Mouse (Mus musculus) ovary, postnatal 14 days (tissue): ENCODE results near the gene Vps8.

ENCODE experiments used
- DNase-seq: peaks from one replicate; pipeline ENCODE4 v3.0.0; 2022; ENCODE audit warnings: low spot score

Gene Vps8

DNA sequence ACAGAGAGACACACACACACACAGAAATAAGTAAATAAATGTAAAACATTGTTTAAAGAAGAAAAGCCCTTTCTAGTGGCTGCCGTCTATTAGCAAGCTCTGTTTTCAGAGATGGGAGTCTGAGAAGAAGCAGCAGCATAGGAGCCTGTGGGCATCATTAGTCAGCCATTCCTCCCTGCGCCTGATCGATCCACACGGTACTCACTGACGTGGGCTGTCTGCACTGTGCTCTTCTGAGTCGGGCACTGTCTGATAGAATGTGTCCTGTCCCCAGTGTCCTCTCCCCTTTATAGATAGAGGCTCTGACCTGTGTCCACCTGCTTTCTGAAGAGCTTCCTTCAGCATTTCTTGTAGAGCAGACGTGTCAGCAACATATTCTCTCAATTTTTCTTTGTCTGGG is 127.5 kb downstream of the Vps8 start:
- no peak for DNase-seq

DNA sequence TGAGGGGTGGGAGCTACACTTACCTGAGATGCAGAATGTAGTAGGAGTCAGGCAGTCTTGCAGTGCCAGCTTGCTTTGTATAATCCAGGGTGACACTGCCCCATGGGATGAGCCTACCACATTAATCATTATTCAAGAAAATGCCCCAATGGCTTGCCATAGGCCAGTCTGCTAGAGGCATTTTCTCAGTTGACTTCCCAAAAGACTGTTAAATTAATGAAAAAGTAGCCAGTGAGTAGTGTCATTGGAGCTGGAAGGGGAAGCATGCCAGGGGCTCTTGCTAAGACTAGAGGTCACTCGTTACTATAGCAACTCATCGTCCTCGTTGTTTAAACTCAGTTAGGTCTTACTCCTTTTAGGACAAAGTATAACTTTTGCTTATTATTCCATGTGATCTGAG is 130.6 kb downstream of the Vps8 start:
- DNase-seq, result no peak

DNA sequence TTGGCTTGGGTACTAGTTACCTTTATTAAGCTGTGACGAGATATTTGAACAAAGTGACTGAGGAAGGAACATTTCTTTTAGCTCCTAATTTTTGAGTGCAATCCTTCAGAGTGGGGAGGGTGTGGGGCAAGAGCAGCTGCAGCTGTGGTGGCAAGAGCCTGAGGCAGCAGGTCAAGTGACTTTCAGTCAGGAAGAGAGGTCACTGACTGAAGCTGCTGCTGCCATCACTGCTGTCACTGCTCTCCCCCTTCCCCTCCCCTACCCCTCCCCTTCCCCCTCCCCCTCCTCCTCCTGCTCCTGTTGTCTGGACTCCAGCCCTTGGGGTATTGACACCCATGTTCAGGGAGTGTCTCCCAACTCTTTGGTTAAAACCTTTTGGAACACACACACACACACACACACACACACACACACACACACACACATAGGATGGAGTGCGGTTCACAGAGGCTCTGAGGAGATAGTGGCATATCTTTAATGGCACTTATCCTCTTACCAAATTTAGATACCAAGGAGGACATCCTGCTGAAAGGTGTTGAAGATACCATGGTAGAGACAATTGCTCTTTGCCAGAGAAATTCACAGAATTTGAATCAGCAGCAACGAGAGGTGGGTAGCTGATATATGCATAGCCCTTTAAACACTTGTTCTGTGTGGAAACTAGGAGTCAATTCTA is 139.8 kb downstream of the Vps8 start:
- no peak for DNase-seq

DNA sequence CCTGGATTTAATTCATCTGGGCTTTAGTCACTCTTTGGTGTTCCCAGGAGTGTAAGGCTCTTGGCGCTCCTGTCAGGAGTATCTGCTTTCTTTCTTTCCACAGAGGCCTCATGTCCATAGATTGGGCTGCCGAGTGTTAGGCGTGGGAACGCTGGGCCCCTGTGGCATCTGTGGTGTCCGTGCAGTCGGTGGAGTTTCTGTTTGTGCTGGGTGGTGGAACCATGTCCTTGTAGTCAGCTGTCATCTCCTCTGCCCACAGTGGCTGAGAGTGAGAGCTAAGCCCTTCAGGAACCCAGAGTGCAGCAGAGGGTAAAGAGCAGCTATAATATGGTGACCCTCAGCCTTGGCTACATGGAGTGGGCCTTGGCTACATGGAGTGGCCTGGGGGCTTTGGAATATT is 140.4 kb downstream of the Vps8 start:
- DNase-seq, result no peak

DNA sequence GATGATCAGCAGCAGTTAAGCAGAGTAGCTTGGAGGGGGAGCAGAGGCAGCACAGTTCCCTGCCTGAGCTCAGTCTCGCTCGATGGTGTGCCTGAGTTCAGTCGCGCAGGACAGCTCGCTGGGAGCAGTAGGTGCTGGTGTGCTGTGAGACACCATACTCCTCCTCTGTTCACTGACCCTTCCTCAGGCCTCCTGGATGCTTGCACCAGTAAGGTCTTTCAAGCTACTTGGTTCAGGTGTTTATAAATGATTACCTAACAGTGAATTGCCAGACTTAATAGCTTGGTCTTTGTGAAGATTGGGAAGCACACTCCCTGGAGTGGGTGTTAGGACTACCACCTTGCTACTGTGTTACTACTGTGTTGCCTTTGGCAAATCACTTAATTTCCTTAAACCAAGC is 144.2 kb downstream of the Vps8 start:
- no peak for DNase-seq

DNA sequence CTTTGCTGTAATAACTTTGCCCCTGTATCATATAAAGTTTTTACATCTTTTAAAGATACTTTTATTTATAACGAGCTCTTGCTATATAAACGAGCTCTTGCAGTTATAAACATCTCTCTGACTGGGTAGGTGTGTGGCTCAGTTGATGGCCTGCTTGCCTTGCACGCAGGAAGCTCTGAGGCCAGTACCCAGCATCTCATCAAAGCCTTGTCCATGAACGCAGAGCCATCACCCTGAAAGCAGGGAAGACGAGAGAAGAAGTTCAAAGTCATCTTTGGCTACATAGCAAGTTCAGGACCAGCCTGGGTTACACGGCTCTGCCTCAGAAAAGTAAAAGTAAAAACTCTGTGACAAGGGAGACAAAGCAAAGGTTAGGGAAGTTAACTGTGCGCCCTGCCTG is 147.0 kb downstream of the Vps8 start:
- no peak for DNase-seq

DNA sequence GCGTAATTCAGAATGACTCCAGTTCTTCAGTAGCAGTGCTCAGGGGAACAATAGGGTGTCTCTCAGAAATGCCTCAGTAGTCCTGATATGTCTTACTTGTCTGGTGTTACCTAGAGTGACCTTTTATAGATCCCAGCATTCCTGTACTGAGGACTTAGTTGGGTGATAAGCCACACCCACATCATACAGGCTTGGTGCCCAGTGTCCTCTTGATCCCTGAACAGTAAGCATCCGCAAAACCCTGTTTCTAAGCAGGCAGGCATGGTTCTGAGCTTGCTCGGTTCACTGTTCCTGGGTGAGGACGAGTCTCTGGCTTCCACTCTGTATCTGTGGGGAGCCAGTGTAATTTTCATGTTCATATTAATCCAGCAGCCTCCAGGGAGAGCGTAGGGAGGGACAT is 147.9 kb downstream of the Vps8 start:
- DNase-seq, result no peak

DNA sequence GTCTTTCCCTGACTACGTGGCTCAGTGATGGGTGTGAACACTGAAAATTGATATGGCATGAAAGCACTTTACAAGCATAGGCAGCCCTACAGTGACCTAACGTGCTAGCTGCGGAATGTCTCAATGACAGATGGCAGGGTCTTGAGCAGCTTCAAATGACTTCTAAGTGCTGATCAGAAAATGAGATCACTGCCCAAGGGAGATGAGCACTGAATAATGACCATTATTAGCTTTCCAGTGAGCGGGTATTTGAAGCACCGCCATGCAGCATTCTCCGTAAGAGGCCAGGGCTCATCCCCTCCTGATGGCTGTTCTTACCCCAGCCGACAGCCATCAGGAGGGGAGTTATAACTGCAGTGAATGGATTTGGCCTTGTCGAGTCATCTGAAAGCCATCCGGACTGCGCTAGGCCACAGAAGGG is 153.1 kb downstream of the Vps8 start:
- DNase-seq, result no peak

DNA sequence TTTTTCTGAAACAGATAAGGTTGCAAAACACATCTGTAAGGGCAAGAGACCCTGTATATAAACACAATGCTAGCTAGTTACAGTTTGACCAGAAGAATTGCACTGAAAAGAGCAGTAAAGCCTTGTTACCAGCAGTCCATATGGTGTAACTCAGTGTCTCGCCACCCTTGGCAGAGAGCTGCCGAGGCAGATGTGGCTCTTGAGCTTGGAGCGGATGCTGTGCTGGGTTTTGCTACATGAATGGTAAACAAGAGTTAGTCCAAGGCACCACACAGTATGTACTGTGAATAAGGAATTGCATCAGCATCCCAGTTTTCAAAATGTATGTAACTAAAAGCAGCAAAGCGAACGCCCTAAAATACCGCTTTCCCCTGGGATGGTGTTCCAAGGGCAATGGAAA is 166.2 kb downstream of the Vps8 start:
- DNase-seq, result no peak

DNA sequence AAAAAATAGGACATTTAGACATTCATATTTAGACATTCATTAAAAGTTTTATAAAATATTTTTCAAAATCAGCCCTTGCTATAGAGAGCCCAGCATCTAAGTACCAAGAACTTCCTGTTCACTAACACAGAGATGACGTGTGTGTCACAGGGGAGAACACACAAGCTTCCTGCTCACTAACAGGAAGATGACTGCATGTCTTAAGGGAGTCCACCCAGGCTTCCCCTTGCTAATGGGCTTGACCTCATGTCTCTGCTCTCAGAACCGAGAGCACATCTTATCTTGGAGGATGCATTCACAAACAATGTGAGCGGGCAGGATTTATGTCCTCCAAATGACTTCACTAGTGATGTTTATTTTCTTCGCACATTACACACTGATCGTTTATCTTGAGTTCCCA is 167.9 kb downstream of the Vps8 start:
- DNase-seq, result no peak

DNA sequence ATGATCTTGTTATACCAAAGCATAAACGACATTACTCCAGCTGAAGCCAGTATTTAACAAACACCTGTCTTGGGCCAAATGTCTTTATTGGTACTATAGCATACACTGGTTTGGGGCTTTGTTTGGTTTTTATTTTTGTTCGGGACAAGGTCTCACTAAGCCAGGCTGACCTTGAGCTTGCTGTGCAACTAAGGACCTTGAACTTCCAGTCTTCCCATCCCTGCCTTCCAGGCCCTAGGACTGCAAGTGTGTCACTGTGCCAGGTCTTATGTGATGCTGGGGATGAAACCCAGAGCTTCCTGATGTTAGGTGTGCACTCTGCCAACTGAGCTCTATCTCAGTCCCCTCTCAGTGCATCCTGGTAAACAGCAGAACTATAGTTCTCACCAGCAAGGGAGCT is 168.6 kb downstream of the Vps8 start:
- no peak for DNase-seq

DNA sequence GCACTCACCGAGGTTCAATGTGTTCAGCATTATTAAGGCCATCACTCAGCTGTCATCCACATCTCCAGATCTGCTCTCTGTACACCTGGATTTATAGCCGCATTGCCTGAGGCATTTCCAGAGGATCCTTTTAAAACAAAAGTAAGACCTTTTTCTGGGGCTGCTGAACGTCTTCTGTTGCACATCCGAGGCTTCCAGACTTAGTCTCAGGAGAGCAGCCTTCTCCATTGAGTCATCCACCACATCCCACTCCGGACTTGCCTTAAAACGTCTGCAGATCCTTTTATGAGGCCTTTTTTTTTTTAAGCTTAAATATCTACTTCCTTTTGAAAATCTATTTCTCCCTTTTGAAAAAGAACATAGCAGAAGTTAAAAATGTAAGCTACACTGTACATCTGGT is 172.6 kb downstream of the Vps8 start:
- no peak for DNase-seq

DNA sequence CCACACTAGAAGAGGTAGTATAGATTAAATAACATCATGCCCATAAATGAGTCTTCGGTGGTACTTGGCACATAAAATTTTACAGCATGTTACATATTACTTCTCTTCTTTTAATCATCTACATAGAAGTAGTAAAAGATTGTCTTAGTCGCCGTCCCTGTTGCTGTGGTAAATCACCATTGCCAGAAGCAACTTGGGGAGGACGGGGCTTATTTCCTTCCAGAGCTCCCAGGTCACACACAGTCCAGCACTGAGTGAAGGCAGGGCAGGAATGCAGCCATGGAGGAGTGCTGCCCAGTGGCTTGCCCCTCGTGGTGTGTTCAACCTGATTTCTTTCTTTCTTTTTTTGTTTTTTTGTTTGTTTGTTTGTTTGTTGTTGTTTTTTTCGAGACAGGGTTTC is 181.4 kb downstream of the Vps8 start:
- DNase-seq, result no peak

DNA sequence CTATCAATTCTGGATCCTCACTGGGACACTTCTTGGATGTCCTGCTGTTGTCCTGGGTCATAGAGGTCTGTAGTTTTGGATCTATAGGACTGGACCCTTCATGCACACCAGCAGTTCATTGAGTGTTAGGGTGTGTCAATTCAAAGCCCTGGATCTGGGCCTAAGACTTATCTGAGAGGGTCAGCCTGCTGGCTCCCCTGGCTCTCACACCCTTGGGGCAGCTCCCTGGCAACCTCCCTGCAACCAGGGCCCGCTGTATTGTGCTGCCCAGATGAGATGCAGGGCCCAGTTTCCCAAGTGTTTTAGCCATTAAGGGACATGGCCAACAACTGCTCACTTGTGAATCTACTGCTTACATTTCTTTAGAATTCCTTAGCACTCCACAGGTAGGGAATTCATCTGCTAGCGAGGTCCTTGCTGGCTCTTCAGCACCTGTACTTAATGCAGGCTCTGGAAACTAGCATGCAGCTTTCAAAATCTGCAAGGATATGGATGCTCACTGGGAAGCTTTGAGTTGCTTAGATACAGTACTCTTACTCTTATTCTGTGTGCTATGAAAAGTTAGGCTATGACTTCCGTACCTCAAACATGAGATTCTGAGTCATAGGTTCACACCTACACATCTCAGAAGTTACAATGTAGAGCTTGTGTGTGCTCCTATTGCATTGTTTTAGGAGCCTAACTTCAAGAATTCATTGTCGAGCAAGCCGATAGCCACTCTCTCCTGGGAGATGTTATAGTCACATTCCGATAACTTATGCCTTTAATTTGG is 183.5 kb downstream of the Vps8 start:
- DNase-seq, result no peak

DNA sequence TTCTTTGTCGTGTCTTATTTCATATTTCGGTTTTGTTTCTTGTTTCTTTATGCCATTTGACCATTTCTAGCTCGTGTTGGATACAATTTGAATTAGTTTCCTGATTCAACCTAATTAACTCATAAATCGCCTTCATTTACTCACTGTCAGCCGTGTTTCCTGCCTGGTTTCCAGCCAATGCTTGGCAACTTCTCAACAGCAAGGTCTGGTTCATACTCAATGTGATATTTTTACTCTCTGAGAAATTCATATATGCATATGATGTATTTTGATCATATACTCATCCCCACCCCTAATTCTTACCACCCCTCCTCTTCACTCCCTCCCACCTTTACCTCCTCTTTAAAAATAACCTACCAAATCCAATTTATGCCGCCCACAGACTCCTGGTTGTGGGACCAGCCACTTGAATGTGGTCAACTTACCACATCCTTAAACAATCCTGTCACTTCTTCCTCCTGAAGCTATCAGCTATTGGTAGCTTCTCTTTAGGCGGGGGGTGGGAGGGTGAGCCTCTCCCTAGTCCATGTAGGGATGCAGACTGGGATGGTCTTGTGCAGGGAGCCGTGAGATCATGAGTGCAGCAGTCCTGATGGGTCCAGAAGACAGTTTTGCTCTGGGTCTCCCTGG is 184.2 kb downstream of the Vps8 start:
- no peak for DNase-seq

DNA sequence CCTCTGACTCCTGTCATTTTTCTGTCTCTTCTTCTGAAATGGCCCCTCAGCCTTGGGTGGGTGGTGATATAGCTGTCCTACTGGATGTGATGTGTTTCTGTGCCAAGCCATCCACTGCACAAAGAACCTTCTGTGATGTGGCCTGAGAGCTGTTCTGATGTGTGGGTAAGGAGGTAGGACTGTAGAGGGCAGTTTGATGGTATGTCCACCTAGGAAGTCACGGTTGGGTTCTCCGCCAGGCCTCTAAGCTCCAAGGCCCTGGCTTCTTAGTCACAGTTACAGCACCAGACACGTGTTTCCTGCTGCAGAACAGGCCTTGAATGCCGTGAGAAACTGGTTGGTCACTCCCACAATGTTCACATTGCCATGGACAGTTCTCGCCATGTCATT is 184.7 kb downstream of the Vps8 start:
- no peak for DNase-seq

DNA sequence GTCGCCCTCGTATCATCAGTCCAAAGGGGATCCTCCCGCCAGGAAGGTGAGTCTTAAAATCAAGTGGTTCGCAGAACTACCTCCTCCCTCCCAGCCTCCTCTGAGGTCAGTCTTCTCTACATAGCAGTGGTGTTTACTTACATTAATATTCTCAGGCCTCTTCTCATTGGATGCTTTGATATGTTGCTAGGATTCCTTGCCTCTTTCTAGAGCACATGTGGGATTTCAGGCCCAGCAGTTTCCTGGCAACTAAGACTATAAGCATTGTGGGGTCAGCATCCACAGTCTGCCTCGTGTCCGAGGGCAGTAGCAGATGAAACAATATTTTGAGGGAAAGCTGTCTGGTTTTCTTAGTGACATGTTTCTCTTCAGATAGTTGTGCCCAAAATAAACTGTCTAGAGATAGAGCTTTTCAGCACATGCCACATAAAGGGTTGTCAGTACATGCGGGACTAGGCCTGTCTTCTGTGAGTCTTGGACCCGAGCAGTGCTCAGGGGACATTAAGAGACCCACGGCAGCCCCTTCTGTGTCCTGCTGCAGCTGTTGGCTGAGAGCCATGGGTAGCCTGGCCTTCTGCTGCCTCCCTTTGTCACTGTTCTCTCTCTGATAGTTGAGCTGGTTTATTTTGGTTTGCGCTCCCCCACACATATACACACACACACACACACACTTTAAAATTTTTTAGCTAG is 185.4 kb downstream of the Vps8 start:
- DNase-seq, result no peak

DNA sequence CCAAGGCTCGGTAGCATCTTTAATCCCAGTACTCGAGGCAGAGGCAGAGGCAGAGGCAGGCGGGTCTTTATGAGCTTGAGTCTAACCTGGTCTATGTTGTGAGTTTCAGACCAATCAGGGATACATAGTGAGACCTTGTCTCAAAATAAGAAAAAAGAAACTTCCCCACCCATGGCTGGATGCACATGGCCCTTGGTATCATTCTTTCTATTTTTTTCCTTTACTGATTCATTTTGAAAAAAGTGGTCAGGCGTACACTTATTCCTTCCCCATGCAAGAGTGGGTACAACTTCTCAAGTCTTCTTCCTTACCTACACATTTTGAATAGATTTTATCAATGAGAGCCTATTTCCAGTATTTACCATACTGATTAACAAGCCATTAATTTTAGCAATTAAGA is 187.6 kb downstream of the Vps8 start:
- DNase-seq, result no peak

DNA sequence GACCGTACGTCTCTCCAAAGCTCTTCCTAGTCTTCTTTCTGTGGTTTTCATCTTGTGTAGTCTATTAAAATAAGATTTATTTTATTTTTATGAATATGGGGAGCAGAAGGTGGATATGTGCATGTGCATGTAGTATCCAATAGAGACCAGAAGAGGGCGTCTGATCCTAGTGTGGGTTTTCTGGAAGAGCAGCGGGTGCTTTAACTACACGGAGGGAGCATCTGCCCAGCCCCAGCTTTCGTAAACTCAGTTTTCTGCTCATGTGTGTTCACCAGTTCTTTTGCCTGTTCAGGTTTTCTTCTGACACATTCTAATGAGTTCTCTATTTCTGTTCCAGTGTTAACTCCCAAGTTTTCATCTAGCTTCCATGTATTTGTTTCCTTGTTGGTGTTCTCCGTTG is 192.9 kb downstream of the Vps8 start:
- peak; percentile 30 for DNase-seq

DNA sequence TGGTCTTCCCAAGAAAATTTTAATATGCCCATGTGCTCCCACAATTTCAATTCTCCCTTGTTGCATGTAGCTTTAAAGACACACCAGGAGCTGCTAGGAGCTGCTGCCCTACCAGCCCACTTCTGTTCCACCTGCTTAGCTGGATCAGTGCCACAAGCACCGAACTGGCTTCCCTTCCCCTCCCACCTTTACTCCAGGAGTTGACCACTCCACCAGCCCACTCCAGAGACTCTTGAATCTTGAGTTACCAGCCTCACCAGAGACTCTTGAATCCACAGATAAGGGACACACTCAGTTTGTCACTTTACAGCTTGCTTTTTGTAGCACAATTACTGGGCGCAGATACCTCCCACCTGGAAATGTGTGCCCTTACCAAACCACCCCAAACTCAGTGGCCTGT is 197.7 kb downstream of the Vps8 start:
- no peak for DNase-seq

DNA sequence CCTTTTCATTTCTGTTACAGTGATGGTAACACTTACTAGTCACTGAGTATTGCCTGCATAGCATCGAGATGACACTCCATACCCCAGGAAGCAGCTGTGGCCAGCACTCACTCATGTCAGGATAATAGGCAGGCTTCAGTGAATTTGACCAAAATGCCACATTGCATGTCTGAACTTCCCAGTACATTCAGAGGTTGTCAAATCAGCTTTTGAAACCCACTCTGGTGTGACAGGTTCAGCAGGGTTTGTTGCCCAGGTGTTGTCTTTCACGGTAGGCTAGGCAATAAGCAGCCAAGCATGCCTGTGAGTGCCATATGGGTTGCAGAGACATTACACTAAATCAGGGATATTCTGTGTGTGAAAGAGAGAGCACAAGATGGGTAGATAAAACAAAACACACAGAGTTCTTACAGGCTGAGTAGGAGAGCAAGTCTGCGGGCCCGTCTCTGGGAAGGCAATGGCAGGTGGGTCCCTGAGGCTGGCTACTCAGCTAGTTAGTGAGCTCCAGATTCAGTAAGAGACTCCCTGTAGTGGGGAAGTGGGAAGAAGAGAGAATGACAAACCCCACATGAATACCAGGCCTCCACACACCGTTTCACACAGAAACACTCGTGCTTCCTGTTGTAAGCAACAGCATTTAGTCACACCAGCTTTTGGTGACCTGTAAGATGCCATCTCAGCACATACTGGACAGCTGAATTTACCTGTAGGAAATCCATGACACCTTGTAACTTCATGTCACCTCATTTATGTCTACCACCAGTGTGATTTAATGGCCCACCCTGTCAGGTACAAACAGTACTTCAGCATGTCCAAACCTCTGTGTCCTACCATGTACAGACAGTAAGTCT is 203.1 kb downstream of the Vps8 start:
- DNase-seq, result no peak

DNA sequence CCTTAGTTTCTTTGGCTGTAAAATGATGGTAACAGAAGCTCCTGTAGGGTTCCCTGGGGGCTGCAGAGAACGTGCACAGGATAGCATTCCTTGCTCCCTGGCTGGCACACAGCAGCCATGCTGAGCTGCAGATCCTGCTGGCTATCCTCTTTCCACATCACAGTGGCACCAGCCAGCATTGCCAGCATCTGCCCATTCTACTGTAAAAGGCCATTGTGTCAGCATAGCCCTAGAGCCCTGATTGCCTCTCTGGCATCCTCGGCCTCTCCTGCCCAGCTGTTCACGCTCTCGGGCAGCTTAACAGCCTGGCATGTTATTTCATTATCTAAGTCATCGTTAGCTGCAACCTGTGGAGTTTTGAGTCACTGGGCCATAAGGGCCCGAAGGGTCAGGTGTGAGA is 204.3 kb downstream of the Vps8 start:
- no peak for DNase-seq
